Mouse (Mus musculus) heart, adult 8-10 months (tissue): ENCODE results near the gene Trpm1. TPM values are rescaled to one million over a fixed set of nuclear protein-coding genes. Genes with fewer than 3 reads are reported as not detected.

Source experiments
- DNase-seq: peaks from one replicate; pipeline ENCODE4 v3.0.0; 2022; ENCODE audit warnings: low spot score
- total RNA-seq, 4 experiments: library from RNA; stranded (reverse); gene quantifications; 2 replicates each; pipeline ENCODE4 v1.2.4; 2022

Gene Trpm1
- total RNA-seq, 4 experiments from 2014 or later, result 0.31 to 0.66 TPM; not detected in 2

DNA sequence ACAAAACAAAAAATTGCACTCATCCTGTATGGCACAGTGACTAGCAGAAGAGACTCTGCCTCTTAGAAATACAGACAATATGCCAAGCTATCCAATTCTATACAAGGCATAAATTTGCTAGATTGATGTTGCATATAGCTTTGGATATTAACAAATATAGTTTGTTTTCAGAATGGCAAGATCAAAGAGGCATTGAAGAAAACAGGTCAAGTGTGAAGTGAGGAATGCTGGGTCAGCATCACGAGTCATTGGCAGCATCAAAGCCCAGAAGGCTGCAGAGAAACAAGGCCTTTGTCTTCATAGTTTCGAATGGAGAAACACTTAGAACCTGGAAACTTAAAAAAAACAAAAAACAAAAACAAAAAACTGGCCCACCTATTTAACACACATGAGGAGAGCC is 78.4 kb downstream of the Trpm1 start:
- DNase-seq, result no peak

DNA sequence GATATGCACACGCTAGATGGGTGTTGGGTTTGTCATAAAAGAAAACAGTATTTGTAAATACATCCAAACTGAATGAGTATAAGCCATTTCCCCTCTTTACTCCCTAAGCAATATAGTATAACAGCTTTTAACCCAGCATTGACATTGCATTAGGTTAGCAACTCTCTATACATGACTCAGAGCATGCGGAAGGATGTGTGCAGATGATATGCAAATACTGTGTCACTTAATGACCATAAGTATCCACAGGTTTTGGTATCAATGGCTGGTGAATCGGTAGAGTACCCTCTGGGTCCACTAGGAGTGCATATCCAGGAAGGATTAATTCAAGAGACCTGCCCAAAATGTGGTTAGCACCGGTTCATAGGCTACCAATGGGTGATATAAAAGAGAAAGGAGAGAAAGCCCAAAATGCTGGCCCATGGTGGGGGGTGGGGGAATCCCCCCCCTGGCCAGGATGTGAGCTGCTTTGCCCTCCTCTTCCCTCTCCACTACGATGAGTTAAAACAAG is 80.7 kb downstream of the Trpm1 start:
- DNase-seq, result no peak

DNA sequence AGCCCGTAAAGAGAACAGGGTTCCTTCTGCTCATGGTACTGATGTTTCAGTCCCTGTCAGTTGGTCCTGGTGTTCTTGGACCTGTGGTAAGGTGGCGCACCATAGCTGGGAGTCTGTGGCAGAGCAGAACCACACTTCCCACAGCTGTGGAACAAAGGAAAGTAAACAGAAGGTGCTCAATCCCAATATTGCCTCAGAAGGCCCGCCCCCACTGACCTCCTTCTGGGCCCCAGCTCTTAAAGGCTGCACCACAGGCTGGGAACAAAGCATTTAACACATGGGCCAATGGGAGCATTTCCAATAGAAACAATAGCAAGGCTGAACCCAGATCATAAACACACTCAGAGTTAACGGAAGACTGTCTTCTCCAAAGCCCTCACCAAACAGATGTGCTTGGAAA is 82.9 kb downstream of the Trpm1 start:
- DNase-seq, result no peak

DNA sequence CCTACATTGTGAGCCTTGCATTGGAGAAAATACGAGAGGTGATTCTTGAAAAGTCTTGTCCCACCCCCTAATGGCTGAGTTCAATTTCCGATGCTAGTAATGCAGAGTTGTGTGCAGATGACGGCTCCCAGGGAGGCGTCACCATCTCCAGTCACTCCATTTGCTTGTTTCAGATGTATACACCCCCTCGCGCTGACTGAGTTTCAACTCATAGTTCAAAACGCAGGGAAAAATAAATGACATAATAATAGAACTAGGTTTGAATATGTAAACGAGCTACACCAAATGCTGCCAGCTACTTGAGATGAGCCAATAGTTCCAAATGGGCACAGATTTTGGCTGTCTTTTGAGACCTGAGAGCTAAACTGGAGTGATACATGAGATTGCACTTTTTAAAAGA is 84.1 kb downstream of the Trpm1 start:
- no peak for DNase-seq

DNA sequence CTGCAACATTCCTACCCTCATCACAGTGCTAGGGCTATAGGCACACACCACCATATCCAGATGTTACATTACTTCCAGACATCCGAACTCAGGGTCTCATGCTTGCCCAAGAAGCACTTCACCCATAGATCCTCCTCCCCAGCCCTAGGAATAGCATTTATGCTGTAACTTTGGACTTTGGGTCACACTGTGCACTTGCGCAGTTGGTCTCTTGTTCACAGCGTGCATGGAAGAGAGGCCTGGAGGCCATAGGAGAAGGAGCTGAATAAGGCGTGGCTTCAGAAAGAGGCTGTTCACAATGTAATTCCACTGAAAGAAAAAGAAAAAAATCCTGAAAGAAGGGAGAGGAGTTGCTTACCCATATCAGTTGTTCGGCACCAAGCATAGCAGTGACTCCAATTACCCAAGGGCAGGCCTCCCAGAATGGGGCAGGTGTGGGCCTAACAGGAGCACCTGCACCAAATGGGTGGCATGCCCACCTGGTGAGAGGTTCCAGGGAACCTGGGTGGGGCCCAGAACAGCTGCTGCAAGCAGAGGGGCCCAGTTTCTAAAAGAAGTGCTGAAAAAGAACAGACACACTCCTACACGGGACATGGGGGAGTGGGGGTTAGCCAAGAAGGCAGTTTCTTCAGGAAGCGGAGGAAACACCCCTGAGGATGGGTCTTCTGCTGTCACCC is 84.9 kb downstream of the Trpm1 start:
- no peak for DNase-seq

DNA sequence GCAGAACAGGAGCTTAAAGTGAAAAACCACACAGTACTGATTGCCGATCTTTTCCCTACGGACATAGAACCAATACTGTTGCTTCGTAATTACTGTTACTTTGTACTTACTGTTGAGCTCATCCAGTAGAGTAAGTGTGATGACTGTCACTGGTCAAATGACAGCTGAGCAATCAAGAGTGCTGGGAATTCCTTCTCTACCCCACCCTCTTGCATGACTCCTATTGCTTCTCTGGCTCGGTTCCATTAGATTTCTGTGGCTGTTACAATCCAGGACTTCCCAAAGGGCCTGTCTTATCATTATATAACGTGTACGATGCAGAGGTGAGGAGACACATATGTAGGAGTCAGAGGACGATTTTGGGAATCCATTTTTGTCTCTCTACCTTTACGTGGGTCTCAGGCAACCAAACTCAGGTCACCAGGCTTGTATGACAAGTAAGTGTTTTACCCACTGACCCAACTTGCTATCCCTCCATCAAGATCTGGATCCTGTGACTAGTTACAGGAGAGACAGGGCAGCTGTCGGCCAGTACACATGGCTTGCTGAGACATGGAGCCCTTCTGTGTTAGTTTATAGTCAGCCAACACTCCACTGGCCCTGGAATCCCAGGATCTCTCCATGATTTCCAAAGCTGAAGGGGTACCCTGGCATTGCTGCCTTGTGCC is 85.6 kb downstream of the Trpm1 start:
- no peak for DNase-seq

DNA sequence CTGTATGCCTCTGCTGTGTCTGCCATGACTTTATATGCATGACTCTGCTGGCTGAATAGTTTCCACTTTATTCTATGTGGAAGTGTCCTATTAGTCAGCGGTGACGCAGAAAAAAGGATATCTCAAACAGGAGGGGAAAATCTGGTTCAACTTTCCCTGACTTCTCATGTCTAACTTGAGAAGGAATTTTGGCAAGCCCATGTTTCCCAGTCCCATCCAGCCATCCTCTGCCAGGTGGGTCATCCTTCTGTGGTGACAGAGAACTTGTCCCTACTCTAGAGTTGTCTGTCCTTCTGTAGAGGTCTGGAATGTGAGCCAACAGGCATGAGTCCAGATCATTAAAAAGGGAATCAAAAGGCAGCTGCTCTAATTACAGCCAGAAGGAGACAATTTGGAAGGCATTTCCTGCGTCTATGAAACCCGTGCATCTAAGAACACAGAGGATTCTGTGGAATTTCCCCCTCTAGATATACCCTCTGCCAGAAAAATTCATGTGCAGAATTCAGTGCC is 86.2 kb downstream of the Trpm1 start:
- DNase-seq, result peak; percentile 33

DNA sequence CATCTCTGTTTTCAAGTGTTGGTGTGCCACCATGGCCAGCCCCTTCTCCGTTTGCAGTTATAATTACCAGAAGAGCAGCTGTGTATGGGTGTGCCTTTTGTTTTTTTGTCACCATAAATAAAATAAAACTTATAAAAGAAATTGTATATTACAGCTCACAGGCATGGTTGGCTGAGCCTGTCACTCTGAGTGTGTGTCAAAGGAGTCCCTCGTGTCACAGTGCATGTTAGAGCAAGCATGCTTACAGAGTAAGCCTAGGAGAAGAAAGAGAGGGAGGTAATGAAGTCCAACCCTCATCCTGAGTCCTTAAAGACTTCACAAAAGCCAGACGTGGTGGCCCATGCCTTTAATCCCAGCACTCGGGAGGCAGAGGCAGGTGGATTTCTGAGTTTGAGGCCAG is 88.8 kb downstream of the Trpm1 start:
- DNase-seq, result no peak

DNA sequence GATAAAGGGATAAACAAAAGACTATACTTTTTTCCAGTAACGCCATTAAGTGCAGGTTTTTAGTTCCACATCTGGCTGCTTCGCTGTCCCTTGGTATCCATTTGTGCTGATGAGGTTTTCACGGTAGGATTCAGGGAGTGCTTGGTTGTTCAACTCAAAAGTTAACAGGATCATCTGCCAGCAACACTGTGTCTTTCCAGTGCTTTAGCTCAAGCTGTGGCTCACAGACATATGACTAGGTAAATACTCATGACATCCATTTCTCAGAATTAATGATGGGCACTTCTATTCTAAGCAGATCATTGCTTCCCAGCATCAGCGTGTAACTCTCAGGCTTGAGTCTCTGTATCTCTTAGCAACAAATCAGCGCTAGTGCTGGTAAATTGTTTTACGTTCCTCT is 90.7 kb downstream of the Trpm1 start:
- DNase-seq, result no peak

DNA sequence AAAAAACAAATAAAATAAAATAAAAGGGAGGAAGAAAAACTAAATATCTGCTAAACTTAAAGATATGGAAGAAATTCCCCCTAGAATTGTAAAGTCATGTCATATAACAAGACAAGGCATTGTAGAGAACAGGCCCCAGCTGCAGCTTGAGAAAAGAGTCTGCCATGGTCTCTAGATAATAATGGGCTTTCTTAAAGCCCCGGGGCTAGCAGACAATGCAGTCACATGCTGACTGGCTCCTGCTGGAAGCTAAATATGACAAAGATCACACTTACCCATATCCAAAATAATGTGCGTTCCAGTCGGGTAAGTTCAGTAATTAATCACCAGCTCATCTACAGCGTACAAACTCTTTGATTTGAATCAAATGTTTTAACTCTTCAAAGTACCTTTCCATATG is 93.1 kb downstream of the Trpm1 start:
- DNase-seq, result no peak

DNA sequence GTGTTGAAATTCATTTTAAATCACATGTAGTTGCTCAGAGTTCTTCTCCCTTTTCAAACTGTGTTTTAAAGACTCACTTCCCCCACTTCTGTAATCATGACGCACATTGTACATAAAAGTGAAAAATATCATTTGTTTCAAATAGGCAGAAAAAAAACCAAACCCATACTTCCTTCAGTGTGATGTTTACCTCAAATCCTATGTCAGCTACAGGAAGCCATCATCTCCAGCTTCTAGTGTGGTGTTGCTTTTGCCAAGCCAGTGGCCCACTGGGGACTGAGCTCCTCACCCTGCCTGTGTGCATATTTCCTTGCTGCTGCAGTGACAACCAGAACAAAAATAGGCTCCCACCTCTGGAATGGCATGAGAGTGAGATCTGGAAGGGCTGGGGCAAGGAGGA is 94.7 kb downstream of the Trpm1 start:
- DNase-seq, result no peak

DNA sequence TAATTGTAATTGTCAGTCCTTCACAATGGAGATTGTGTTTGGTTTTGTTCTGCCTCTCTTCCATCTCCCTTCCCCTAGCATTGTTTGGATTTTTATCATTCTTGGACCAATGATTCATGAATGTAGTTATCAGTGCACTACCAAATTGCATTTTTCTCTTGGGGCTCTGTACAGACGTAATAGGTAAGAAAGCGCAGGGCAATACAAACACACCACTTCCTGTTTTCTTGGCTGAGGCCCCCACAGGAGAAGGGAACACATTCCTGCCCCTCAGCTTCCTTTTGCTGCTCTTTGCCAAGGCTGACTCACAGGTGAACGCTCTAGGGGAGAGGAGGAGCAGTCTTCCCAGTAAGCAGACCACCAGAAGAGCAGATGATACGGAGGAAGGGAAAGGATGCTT is 96.1 kb downstream of the Trpm1 start:
- peak; percentile 14 for DNase-seq

DNA sequence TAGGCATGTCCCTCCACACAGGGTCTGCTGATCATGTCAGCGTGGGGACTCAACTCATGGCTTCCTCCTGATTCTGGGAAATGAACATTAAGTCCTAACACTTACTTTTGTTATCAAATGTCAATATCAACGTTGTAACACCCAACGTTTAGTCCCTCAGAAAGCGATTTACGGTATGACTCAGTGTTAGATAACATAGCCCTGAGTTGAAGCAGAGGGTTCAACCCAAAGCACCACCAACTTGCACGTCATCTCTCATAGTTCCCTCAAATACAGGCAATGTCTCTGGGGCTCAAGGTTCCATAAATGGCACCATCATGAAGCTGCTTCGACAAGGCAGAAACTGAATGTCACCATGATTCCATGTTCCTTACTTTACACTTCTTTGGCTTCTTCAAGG is 96.8 kb downstream of the Trpm1 start:
- DNase-seq, result no peak

DNA sequence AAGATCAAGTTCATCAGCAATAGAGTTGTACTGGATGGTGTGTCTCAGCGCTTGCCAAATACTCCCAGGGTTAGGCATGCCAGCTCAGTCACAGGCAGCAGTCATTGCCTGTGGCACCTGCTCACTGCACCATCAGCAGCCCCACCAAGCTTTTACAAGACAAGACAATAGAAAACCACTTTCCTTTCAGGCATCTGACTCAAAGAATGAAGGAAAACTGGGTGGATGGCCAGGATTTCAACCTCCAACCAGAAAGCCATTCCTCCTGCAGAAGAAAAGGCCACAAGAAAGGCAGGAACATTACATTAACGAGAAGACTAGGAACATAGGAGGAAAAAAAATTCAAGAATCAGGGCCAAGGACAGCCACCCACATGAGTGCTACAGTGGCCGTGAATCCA is 100.1 kb downstream of the Trpm1 start:
- DNase-seq, result no peak

DNA sequence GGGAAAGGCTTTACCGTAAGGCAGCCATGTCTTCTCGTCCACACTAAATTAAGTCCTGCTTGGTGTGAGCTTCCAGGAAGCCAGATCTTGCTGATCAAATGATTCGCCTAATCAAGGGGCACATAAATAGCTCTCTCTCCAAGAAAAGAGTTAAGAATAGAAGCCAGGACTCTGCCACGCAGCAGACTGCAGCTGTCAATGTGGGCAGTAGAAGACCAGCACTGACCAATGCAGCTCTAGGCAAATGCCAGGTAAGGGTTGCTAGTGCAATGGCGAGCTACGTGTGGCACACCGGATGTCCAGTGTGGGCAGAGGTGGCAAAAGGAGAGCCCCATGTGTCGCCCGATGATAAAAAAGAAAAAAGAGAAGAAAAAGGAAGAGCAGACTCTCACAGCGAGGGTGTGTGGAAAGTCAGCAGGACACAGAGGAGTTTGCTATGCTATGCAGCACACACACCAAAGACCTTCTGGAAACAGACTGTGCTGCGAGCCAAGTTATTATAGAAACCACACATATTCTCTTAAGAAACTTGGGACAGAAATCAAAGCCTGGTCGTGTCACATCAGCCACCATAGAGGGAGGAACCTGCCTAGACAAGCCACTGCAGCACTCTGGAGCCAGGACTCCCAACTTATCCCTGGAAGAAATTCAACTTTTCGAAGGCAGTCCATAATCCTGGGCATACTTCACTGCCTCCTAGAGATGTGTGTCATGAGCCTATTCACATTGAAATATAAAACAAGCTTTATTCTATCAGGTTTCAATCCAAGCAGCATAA is 112.1 kb downstream of the Trpm1 start:
- DNase-seq, result no peak

DNA sequence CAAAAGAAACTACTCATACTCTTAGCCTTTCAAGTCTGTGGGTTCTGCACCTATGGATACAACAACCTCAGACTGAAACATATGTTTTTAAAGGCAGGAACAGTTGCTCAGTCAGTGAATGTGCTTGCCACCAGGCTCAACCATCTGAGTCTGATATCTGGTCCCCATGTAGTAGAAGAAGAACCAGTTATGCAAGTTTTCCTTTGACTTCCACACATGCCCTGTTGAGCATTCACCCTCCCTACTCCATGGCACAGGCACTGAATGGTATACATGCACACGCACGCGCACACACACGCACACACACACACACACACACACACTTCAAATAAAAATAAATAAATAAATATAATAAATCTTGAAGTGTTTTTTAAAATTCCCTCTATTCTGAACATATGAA is 113.0 kb downstream of the Trpm1 start:
- no peak for DNase-seq

DNA sequence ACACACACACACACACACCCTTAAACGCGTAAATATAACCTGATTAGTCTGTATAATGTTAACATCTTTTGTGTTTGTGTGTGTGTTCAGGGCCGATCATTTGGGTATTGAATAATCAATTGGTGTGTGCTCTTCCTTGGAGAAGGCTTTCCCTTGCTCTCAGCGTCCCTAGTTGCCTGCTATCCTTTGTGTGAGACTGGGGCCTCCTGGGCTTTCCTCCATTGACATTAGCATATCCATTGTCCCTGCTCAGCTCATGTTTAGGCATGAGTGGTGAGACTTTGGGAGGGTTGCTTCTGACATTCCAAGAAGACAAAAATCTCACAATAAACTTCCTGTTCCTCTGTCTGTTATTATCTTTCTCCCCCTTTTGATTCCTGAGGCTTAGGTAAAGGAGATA is 118.3 kb downstream of the Trpm1 start:
- DNase-seq, result no peak

DNA sequence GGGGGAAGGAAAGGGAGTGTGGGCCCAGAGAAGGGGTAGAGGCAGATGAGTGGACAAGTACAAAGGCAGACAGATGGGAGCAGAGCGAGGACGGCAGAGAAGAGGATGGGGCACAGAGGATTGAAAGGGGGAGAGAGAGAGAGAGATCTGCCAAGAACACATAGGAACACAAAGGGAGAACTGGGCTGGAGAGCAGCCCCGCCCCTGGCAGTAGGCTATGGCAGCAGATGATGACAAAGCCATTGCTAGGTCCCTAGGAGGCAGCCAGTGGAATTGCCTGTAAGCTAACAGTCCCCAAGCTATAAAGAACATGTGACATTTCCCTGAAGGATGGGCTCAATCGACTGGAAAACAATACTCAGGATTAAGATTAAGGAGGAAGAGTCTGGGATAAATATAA is 121.9 kb downstream of the Trpm1 start:
- no peak for DNase-seq

DNA sequence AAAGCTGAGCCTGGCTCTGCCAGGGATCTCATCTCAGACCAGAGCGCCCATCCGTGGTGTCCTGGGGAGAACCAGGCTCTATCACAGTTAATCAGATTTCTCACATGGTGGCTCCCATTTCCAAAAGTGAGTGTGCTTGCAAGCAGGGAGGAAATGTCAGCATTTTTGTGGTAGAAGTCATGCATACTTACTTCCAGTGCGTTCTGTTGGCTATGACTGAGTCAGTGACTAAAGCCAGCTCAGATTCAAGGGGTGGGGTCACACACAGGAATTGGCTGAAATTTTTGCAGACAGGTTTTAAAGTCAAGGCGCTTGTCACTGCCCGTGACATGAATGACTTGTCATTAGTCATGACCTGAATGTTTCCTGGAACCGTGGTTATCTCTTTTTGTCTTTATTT is 123.3 kb downstream of the Trpm1 start:
- no peak for DNase-seq

DNA sequence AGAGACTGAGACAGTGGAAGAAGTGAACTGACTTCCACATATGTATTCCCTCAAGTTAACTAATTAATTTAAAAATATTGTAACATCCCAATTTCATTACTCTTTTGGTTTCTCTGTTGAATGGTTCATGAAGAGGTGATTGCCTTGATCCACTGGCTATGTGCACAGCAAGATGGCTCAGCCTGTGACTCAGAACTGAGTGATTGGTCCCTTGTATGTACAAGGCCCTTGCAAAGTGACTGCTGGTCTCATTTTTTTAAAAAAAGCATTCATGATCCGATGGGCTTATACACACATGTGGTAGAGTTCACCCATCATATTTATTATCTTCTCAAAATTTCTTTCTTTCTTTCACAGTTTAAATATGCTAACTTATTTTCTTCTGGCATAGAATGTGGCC is 124.9 kb downstream of the Trpm1 start:
- no peak for DNase-seq

DNA sequence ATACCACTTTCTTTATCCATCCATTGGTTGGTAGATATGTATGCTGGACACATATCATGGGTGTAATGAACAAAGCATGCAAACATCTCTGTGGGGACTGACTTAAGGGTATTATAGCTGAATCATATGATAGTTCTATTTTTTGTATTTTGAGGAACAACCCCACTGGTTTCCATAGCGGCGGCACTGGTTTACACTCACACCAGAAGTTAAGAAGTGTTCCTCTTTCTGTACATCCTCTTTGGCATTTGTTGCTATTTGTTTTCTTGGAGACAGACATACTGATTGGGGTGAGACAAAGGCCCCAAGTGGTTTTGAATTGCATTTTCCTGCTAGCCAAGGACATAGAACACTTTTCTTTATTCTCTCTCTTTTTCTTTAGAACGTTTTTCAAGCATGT is 125.9 kb downstream of the Trpm1 start:
- peak; percentile 40 for DNase-seq

DNA sequence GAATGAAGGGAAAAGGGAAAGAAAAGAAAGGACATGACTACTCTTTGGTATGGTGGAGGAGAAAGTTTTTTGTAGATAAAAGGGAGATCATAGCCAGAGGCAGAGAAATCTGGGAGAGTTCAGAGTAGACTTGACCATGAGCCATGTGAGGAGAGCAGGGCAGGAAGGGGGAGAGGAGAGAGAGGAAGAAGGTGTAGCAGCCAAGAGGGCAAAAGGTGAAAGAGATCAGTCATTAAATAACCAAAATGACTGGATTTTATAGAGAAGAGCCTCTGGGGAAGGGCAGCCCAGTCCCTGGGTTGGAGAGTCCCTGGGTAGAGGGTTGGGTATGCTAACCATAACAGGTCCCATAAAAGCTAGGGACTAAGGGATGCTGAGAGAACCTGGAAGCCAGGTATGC is 132.9 kb downstream of the Trpm1 start:
- no peak for DNase-seq
